Mouse (Mus musculus) cerebellum, postnatal 25 days (tissue): Measurements from ENCODE around the gene Arntl2.
"Not testable (repeated sequence)": the region's sequence is repeated elsewhere in the genome, so short reads cannot be mapped to it uniquely, and the experiment has no call there.

Experiments used
- DNase-seq, 2 experiments: peaks; one replicate each; pipeline ENCODE4 v3.0.0; 2021; ENCODE audit warnings: mixed read lengths in 2 of 2

Gene Arntl2

DNA sequence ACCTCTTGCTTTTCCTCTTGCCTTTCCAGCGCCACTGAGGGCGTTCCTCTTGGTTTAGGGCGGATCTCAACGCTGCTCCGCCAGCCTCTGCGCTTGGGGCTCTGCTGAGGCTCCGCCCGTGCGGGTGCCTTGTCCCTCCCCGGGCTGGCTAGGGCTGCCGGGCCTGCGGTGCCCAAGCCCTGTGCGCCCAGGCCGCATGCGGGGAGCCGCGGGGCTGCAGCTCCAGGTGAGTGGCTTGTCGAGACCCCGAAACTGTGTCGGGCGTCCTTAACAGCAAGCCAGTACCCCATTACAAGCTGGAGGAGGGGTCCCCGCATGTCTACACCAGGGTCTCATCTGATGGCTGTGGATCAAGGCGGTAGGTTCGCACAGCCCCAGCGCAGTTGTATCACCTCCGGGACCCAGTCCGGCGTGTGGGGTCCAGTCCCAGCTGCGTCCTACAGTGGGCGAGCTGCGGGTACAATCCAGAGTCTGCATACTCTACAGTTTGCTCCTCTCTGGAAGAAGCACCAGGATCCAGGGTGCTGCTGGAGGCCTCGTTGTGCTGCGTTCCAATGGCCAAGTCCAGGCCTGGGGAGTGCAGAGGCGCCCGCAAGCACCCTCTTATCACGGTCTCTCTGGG lies at the start of gene Arntl2:
Arntl2 (plus strand) TSS at position 132 of the 622 bp plus-strand sequence.
- peak; percentile 67 to 78 for DNase-seq

DNA sequence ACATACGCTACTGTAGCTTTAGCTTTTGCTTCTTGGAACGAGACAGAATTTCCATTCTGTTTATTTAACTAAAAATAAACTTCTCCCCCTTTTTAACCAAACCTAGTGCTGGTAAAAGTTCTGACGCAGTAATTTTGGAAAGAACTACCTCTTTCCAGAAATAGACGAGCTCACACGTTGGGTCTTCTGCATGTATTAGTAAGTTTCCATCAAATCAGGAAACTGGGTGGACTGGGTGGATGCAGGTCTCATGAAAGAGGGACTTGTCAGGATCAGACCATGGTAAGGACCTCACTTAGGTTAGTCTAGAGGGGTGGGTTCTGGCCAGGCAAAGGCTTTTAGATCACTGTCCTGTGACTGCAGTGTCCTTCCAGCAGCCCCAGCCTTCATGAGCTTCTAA lies 49.3 kb upstream of the Arntl2 start:
- DNase-seq: no peak

- no peak for DNase-seq
These were observed 48.8 kb upstream of the Arntl2 start for GRCm38 (mm10) chr6:146747057-146747456.

DNA sequence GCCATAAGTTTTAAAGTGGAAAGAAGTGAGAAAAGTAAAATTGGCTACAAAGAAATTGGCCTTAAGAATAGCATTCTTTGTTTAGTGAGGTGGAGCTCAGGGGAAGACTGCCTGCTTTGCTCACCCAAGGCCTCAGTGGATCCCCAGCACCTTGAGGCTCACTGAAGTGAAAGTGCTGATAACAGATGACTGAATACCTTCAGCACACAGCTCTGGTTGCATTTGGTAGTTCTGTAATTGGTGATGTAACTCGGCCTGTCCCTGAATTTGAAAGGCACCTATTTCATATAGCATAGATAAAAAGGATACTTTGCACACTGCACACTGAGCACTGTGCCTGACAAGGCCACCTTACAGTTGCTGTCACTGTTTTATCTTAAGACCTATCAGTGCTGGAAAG lies 47.6 kb upstream of the Arntl2 start:
- DNase-seq: no peak

DNA sequence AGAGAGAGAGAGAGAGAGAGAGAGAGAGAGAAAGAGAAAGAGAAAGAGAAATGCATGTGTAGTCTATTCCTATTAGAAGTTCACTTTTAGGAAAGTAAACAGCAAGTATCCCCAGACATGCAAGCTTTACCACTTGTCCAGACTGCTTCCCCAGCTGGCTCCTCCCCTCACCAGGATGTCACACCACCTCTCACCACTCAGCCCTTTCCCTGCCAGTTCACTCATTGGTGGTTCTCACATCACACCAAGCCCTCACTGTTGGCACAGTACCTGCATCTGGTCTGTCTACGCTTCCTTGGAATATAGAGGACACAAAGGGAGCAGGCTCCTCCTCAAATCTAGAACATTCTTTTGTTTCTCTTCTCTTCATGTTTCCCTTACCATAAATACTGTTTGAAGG lies 44.2 kb upstream of the Arntl2 start:
- peak in 1 of 2 experiments; percentile 28 for DNase-seq

DNA sequence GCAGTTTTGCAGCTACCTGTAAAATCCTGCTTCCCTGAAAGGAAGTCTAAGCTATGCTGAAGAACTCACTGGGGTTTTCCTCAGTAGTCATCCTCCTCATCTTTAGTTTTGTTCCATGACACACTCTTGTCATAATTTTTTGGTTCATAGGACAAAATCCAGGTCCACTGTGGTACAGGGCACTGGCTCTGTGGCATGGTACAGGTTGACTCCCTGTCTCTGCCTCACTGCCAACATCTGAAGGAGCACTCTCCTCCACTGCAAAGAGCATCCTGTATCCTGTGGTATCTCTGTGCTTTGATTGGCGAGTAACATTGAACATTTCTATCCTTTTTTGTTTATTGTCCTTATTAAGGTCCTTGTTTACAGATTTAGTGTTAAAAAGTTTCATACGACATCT lies 43.7 kb upstream of the Arntl2 start:
- DNase-seq: no peak

DNA sequence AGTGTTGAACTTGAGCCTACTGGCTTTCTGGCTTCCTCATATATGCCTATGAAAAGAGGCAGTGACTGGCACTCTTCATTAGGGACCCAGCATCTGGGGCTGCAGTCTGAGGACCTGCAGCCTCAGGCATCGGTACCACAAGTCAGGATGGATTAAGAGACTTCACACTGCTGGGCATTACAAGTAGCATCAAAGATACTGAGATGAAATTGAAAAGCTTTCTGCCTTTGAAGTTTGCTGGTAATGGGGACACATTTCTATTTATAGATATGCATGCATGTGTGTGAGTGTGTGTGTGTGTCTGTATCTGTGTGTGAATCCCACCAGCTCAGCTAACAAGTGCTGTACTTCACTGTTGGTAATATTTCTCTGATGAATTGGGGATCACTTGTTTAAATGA lies 43.2 kb upstream of the Arntl2 start:
- no peak for DNase-seq

- no peak for DNase-seq
These were observed 42.2 kb upstream of the Arntl2 start for GRCm38 (mm10) chr6:146753560-146754160.

DNA sequence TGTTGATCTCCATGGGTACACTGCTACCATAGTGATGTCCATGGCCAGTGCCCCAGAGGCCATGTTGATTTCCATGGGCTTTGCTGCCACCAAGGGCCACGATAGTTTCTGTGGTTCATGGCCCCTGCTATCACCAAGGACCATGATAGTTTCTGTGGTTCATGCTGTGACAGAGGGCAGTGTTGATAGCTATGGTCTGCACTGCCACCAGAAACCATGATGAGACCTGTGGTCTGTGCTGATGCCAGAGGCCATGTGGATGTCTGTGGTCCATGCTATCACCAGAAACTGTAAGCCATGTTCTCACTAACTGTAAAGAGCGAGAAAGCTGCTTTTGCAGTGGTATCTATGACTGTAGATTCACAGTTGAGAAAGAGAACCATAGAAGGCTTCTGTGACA lies 40.7 kb upstream of the Arntl2 start:
- DNase-seq: no peak

GRCm38 (mm10) chr6:146755679-146756078 lies 40.2 kb upstream of the Arntl2 start:
- no peak for DNase-seq

DNA sequence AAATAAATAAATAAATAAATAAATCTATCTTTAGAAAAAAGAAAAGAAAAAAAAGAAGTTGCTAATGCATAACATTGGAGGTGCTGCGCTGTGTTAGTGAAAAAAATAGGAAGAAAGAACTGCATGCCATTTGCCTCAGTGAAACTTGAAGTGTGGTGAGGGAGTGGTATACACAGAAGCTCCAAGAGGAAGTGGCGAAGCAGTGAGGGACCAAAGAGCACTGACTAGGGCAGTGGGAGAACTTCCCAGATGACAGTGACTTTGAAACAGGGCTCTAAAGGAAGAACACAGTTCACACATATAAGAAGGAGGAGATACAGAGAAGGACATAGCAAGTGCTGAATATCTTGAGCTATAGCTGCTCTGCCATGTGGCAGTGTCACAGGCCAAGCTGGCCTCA lies 36.8 kb upstream of the Arntl2 start:
- DNase-seq: no peak

DNA sequence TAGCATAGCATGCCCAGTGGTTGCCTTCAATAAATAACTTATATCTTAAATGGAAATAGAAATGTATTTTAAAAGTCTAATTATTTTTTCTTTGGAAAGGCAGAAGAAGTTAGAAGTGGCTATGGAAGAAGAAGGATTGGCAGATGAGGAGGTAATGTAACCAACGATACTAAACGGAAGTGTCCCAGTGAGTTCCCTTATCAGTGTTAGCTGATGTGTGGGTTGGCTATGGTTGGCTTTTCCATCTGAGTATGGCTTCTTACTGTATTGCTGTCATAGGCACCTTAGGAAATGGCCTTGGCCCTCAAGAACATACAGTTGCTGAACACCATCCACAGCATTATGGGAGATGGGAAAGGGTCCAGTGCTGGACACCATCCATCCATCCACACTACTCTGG lies 35.8 kb upstream of the Arntl2 start:
- no peak for DNase-seq

DNA sequence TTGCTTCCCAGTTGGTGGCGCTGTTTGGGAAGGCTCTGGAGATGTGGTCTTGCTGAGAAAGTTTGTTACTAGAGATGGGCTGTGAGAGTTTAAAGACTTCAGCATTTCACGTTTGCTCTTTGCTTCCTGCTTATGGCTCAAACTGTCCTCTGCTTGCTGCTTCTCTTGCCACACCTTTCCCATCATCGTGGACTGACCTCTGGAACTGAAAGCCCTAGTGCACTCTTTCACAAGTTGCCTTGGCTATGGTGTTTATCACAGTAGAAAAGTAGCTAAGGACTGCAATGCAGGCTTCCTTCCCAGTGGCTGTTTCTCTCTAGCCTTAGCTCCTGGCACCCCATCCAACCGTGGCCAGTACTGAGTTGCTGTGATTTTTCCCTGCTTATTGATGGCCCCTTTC lies 35.1 kb upstream of the Arntl2 start:
- DNase-seq: no peak

DNA sequence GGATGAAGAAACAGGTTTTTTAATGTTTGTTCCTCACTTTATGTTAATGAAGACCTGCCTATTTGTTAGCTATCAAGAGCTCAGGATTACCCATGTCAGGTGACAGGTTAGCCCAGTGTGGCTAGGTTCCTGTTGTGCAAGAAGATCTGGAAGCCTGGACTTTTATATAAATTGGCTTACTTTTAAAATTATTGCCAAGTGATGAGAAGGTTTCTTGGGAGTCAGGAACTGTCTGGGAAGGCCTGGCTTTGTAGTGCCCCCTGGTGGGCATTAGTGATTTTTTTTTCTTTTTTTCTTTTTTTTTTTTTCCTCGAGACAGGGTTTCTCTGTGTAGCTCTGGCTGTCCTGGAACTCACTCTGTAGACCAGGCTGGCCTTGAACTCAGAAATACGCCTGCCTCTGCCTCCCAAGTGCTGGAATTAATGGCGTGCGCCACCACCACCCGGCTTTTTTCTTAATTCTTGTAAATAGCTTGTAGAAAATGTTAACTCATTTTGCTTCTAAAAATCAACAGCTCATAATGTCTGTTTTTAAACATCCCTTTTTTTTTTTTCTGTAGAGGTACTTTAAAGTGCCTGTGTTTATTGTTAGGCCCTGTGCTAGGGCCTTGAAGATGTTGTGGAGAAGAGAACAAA lies 33.5 kb upstream of the Arntl2 start:
- peak; percentile 18 to 27 for DNase-seq

GRCm38 (mm10) chr6:146764593-146764992 lies 31.3 kb upstream of the Arntl2 start:
- DNase-seq: no peak

- no peak for DNase-seq
These were observed 30.6 kb upstream of the Arntl2 start for GRCm38 (mm10) chr6:146765270-146765669.

- no peak for DNase-seq
These were observed 26.9 kb upstream of the Arntl2 start for GRCm38 (mm10) chr6:146768813-146769404.

- no peak for DNase-seq
These were observed 25.7 kb upstream of the Arntl2 start for GRCm38 (mm10) chr6:146770005-146770745.

DNA sequence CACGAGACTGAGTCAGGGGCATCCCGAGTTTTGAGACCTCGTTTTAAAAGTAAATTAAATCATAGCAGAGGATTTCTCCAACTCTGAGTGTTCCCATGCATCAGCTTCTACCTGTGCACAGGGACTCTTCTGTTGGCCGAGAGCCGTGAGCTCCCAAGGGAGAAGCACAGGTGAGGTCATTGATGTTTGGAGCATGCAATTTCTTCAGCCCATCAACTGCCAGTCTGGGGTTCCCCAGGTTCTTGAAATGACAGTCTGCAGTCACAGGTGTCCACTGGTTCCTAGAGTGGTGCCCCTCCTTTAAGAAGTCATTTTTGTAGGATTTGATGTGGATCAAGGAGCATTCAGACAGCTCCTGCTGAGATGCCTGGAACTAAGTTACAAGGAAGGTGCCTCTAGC lies 25.0 kb upstream of the Arntl2 start:
- DNase-seq: no peak

DNA sequence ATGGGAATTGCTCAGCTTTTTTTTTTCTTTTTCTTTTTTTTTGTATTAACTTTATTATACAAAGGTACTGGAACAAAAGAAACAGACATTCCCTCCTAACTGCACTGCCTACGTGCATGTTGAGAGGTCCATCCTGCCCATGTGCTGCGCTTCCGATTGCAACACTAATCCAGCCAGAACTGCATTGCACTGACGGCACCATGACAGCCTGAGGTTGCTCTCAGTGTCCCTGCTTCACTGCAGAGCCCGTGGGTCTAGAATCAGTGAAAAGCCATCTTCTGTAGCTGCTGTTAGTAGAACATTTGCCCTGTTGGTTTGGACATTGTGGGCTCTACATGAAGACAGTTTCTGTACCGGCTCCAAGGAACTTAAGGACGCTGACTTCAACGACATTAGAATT lies 20.0 kb upstream of the Arntl2 start:
- not testable (repeated sequence) for DNase-seq

DNA sequence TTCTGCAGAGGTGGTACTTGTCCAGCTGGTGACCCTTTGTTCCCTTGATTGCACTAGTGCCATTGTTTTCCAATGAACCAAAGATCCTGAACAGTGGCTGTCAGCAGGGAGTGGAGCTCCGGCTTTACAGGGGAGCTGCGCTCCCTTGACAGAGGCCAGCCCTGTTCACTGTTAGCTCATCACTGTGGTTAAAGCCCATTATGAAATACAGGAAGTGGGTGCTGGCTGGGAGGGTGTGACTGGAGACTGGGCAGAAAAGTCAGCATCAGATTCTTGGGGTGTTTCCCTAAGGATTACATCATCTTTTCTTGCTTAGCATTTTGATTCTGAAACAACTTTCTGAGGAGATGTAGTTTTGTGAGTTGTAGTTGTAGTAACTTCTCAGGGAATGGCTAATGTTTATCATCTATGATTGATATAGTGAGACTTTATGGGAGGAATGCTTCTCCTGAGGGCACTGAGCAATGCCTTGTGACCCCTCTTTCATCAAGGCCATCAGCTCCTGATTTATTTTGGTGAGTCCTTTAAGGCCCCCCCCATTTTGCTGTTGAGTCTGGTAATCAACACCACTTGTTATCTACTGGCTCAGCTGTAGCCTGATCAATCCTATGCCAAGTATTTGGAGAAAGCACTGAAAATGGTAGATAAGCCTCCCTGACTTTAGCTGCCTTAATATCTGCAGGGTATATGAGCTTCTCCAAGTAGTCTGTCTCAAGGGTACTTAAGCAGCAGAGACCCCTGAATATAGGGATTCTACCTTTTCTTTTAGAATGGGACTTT lies 19.1 kb upstream of the Arntl2 start:
- no peak for DNase-seq

DNA sequence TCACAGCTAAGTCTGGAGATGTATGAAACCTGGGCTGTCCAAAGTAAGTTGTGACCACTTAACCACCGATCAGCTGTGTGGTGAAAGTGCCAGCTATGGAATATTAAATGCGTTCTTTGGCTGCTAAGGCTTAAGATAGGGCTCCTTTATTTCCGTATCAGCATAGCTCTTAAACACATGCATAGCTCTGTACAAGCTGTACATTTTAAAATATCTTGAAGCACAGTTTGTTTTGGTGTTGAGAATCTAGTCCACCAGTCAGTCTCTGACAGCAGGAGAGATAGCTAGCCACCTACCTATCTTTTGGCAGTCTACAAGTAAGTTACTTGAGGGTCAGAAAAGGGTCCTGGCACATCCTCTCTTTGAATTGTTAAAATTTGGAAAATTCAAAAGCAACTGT lies 17.8 kb upstream of the Arntl2 start:
- DNase-seq: no peak

DNA sequence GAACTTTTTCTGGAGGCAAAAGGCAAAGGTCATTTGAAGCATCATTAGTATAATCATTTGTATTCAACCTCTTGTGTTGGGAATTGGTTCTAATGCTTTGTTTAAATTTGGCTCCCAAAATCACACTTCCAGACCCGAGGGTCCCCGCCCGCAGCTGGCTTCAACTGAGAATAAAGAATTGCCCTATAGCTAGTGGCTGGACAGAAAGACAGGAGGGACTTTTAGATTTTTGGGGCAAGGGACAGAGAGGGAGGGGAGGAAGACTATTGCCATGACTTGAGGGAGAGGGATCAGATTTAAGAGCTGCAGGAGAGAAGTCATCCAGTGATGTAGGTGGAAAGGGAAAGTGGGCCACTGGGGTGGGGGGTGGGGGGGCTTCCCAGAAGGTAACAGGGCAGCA lies 14.3 kb upstream of the Arntl2 start:
- no peak for DNase-seq
